Mouse (Mus musculus): ENCODE measurements around the gene Kif5c.

The Kif5c gene

GRCm38 (mm10) chr2:49621234-49621633 is 2.1 kb downstream of the Kif5c start:
- DNase-seq (ENCODE audit: low read depth), result no peak

DNA sequence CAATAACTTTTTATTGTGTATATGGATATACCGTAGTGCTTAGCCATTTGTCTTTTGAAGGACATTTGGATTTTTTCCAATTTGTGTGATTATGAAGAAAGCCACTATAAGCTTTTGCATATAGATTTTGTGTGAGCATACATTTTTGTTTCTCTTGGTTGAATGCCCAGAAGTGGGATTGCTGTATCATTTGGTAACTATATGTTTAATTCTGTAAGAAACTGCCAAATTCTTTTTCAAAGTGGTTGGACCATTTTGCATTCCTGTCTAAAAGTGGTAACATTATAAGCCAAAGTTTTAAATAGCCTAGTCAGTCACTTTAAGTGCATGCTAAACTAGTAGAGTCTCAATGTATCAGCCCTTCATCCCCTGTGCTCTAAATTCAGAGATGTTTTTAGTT is 6.5 kb downstream of the Kif5c start:
- no peak for DNase-seq (ENCODE audit: low read depth)

DNA sequence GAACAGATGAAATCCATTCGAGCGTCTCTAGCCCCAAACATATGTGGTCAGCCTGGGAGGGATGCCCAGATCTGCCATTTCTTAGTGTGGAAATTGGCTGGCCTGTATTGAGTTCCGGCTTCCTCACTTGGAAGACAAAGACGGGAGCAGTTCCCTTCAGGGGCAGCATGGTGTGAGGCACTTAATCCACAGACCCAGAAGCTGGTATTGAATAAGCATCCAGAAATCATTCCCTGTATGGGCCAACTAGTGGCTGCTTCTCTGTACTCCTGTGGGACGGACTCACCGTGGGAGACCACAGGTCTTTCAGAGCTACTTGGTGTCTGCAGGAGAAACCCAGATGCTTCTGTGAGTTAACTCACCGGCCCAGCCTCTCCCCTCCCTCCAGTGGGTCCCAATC is 8.5 kb downstream of the Kif5c start:
- DNase-seq (ENCODE audit: low read depth), result no peak

- no peak for DNase-seq (ENCODE audit: low read depth)
These were observed 9.1 kb downstream of the Kif5c start for GRCm38 (mm10) chr2:49628094-49628705.

DNA sequence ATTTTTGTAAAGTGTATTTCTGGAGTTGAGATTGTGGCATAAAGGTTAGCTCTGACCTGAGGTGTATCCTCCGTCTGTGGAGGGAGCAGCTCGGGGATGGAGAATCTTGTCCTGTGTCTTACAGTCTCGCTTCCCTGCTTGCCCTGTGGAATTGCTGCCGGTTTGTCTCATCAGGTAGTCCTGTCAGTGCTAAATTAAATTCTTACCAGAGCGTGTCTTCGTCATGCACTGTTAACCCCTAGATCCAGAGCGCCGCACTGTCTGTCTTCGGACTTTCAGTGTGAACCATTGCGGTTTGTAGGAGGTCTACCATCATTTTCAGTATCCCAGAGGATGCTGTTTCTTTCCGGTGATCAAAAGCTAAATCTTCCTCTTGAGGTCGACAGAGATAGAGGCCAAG is 10.1 kb downstream of the Kif5c start:
- no peak for DNase-seq (ENCODE audit: low read depth)

DNA sequence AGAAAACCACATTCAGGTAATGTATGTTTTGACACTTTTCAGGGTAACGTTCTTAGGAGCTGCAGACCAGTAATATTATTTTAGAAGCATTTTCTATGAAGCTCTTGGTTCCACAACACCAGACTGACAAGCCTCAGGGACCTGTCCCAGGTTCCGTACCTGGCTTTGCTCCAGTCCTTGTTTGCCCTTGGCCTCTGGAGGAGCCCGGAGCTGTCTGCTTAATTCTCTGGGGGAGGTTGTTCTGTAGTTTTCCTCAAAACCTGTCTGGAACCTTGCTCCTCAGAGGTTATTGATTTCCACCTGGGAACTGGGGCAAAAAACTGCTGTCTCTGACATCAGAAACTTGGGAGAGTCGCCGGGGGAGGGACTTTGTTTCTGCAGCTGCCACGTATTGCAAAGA is 11.5 kb downstream of the Kif5c start:
- DNase-seq (ENCODE audit: low read depth), result no peak

DNA sequence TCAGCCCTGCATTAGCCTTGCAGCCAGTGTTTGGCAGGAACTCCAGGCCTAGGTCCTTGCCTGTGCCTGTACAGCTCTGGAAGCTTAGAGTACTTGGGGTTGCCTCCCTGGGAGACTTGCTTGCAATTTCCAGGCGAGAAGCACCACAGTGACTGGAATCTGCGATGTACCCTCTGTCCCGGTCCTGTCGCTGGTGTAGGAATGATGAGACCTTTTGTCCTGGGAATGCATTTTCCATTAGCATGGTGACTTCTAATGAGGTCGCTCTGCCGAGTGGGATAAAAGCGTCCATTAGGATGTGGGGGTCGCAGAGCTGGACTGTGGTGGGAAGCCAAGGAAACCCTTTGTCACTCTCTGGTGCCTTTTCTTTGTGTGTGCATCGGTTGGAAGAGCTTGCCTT is 14.1 kb downstream of the Kif5c start:
- no peak for DNase-seq (ENCODE audit: low read depth)

DNA sequence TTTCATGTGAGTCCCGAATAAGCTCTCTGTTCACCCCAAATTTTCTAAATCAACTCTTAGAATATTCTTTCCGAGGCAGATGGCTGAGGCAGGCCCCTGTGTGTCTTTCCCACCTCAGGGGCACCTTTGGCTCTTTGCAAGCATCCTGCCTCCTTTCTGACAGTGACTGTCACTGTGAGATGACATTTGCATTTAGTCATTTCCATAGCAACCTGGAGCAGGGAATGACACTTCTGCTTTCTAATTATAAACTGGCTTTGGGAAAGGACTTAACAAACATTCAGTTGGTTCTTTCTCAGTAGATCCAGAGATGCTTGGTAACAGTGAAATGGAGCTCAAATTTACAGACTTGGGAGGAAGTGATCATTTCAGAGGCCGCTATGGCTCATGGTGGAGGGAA is 23.7 kb downstream of the Kif5c start:
- no peak for DNase-seq (ENCODE audit: low read depth)

- no peak for DNase-seq (ENCODE audit: low read depth)
These were observed 24.7 kb downstream of the Kif5c start for GRCm38 (mm10) chr2:49643756-49644155.

DNA sequence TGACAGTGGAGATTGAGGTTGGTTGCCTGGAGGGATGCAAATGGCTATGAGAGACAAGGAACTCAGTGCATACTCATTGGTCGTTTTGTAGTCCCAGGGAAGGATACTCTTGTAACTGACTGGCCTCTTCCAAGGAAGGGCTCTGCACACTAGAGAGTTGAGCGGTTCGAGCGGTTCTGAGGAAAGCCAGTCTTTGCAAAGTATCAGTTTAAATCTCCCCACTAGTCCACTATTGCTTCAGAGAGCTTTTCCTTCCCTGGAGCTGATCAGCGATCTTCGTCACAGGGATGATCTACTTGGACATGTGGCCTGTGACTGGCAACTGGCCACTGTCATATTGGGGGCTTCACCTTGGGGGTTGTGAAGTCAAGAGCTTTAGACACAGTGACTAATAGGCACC is 28.5 kb downstream of the Kif5c start:
- DNase-seq (ENCODE audit: low read depth), result no peak

DNA sequence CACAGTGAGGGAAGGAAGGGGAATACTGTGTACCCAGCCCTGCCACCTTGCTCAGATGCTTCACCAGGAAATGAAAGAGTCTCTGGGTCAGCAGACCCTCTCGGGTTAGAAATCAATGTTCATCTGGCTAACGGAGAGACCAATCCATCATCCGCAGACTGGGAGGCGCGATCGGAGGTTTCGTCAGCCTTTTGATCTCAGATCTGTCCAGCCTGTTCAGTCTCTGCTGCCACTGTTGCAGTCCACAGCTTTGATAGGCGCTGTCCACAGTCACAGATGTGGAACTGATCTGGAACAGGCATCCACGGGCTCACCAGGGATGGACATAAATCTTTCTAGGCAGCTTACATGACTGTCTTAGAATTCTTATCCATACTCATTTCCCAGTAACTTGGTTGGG is 29.2 kb downstream of the Kif5c start:
- no peak for DNase-seq (ENCODE audit: low read depth)

GRCm38 (mm10) chr2:49648806-49649205 is 29.7 kb downstream of the Kif5c start:
- DNase-seq (ENCODE audit: low read depth), result no peak

DNA sequence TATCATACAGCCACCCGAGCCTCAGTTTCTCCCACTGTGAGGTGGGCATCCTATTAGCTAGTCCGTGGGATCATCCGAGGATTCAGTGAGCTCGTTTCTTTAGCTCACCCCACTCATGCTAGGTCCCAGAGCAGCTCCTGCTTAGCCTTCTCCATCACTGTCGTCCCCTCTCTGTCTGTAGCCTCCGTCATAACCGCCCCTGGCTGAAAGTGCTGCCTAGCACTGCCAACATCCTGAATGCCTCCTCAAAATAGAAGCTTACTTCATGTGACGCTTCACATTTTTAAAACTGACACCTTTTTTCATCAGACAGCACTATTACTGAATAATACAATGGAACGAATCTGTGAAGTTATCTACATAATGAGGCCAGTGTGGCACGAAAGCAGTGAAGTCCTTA is 30.1 kb downstream of the Kif5c start:
- no peak for DNase-seq (ENCODE audit: low read depth)

- DNase-seq (ENCODE audit: low read depth), result no peak
These were observed 32.6 kb downstream of the Kif5c start for GRCm38 (mm10) chr2:49651737-49652136.

DNA sequence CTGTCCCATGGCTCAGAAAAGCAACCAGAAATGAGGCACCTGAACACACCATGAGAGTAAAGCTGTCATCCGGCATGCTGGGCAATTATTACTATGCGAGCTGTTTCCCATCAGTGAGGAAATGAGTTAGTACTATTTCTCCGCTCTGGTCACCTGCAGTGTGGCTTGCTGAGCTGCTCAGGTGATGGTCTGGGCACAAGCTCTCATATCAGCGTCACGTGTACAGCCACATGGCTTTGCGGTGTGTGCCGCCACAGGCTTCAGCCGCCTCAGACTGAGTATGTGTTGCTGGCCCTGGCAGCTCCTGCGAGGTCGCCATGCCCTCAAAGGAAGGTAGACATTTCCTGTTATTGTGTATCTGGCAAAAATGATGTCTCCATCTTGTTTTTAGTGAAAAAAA is 35.5 kb downstream of the Kif5c start:
- DNase-seq (ENCODE audit: low read depth), result no peak

DNA sequence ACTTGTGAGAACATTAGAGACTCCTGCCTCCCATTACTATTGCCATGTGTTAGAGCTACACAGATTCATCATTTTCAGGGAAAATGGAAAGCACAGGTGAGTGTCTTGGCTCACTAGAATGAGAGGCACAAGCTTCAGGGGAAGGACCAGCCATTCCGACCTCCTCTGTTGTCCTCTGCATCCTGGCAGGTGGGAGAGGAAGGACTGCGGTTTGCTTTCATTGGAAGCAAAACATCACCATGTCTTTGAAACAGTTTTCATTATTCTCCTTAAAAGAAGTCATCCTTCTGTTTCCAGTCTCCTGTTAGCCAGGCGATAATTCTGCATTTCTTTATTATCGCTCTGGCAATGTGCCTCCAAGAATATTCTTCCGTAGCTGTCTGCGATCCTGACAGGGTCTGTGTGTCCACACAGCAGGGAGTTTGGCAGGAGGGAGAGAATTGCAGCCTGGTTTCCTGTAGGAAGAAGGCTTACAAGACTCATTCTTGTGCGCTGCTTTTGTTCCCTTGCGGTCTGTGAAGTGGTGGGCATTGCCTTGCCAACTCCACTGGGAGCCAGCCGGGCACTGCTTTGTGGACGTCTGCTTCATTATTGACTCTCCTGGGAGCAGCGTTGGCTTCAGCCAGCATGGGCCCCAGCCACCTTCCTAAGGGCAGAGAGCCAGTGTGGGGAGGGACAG is 36.2 kb downstream of the Kif5c start:
- DNase-seq (ENCODE audit: low read depth), result no peak

DNA sequence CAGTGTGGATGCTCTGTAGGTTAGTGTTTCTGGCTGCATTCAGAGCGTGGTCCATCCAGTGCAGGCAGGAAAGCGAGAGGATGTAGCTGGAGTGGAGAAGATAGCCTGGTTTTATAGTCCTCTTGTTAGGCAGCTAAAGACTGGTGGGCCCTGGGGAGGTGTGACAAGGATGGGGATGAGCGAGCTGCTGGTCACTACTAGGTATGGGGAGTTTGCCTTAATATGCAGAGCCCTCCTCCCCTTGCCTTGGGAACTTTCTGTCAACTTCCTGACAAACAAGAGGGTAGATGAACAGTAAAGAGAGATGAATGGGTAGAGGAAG is 36.7 kb downstream of the Kif5c start:
- DNase-seq (ENCODE audit: low read depth), result no peak

- DNase-seq (ENCODE audit: low read depth), result no peak
These were observed 37.9 kb downstream of the Kif5c start for GRCm38 (mm10) chr2:49656988-49657387.

GRCm38 (mm10) chr2:49657666-49658065 is 38.6 kb downstream of the Kif5c start:
- no peak for DNase-seq (ENCODE audit: low read depth)

GRCm38 (mm10) chr2:49658988-49659387 is 39.9 kb downstream of the Kif5c start:
- DNase-seq (ENCODE audit: low read depth), result no peak

- DNase-seq (ENCODE audit: low read depth), result no peak
These were observed 40.9 kb downstream of the Kif5c start for GRCm38 (mm10) chr2:49659964-49660363.

- DNase-seq (ENCODE audit: low read depth), result no peak
These were observed 41.4 kb downstream of the Kif5c start for GRCm38 (mm10) chr2:49660375-49660923.

GRCm38 (mm10) chr2:49661348-49661747 is 42.2 kb downstream of the Kif5c start:
- DNase-seq (ENCODE audit: low read depth), result no peak

DNA sequence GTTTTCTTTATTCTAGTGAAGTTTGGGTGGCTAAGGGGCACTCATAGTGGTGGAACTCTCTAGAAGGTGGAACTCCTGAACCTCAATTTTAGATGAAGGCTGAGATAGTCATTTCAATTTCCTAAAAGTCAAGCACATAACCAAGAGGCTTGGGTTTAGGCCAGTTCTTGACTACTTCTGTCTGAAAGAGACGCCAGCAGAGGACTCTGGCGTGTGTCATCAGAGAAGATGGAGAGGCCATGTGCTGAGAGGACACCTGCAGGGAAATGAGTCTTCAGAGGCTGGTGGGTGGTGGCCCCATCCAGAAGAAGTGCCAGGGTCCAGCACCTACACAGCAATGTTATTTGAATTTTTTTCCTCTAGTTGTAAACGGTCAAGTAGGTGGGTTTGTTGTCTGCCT is 42.8 kb downstream of the Kif5c start:
- no peak for DNase-seq (ENCODE audit: low read depth)
